Mouse (Mus musculus): ENCODE results near the gene Gps2. TPM values are rescaled to one million over a fixed set of nuclear protein-coding genes. Genes with fewer than 3 reads are reported as not detected.

Gps2 gene
- polyA plus RNA-seq, 1 experiment from 2014 or later = 95.8 TPM

DNA sequence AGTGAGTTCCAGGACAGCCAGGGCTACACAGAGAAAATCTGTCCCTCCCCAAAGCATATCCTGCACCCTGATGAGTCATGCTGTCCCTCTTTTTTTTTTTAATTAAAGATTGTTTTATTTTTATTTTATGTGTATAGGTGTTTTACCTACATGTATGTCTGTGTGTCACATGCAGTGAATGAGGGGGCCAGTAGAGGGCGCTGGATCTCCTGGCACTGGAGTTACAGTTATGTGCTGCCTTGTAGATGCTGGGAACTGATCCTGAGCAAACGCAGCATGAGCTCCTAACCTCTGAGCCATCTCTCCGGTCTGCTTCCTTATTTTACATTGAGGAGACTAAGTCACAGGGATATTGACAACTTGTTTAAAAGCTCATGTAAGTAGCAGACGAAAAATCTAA is 30.6 kb upstream of the Gps2 start:
- DNase-seq (ENCODE audit: low spot score, missing footprints) = no peak
- no peak overlapping the region for H3K27ac ChIP-seq (ENCODE audit: low read depth, low read length)
- WGBS = 63% methylated on average over 4 of the region's 4 CpGs
- peaks cover 13% of the 10 kb centered on the region for H3K4me1 ChIP-seq (ENCODE audit: control insufficient read depth, insufficient read depth, low read length)
- H3K36me3 ChIP-seq (ENCODE audit: control insufficient read depth, insufficient read depth, low read length) = no peaks in the 10 kb centered on the region
- H3K4me2 ChIP-seq = no peak overlapping the region
- H3K9me3 ChIP-seq (ENCODE audit: control insufficient read depth, low read length) = no peaks in the 10 kb centered on the region
- peaks cover 3% of the 10 kb centered on the region; the same call in 1 of the 2 replicates for H3K27me3 ChIP-seq (ENCODE audit: control insufficient read depth, insufficient read depth, low read length)
- H3K9ac ChIP-seq (ENCODE audit: low read length) = no peak overlapping the region
- H3K4me3 ChIP-seq (ENCODE audit: low read depth, low read length) = no peak overlapping the region
- ATAC-seq (ENCODE audit: low FRiP score) = no peak

DNA sequence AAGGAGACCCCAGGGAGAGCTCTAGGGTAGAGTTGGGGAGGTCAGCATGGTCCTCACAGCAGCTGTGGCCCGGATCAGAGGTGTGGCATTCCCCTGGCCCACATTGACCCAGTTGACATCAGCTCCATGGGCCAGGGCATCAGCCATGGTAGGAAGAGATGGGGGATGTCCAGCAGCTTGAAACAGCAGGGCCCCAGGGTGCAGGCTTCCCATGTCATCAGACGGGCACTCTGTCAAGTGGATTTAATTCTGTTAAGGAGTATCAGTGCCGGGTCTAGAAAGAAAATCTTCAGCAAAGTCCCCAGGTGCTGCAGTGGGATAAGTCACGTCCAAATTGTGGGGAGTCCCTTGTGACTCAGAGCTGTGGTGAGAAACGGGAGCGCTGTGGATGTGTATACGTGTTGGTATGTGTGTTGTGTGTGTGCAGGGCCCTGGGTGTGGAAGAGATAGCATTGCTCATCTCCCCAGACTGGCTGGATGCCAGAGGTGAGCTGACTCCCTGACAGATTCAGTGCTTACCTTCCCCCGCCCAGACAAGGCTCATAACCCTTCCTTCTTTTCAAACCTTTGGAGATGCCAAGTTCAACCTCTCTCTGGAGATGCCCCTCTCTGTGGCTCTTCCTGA is 30.0 kb upstream of the Gps2 start:
- no peaks in the 10 kb centered on the region for H3K9me3 ChIP-seq (ENCODE audit: control insufficient read depth, low read length)

DNA sequence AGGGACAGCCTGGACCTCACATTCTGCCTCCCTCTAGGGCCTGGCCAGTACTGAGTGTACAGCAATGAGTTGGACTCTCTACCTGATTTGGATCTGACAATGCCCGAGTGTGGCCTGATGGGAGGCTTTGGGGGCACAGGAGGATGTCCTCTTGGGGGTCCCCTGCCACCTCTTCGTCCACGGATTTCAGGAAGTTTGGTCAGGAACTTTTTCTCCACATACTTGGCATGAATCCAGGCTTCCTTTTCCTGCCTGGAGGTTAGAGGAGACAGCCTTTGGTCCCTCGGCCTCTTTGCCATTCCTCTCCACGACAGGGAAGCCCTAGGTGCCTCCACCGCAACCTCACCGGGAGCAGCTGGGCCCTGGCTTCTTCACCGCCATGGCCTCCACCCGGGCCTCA is 29.4 kb upstream of the Gps2 start:
- peaks cover 3% of the 10 kb centered on the region; the same call in 1 of the 2 replicates for H3K27me3 ChIP-seq (ENCODE audit: control insufficient read depth, insufficient read depth, low read length)
- H3K36me3 ChIP-seq (ENCODE audit: control insufficient read depth, insufficient read depth, low read length) = no peaks in the 10 kb centered on the region
- peaks cover 13% of the 10 kb centered on the region for H3K4me1 ChIP-seq (ENCODE audit: control insufficient read depth, insufficient read depth, low read length)
- no peak overlapping the region for H3K9ac ChIP-seq (ENCODE audit: low read length)
- no peak overlapping the region for H3K4me3 ChIP-seq (ENCODE audit: low read depth, low read length)
- H3K9me3 ChIP-seq (ENCODE audit: control insufficient read depth, low read length) = no peaks in the 10 kb centered on the region
- no peak overlapping the region for H3K4me2 ChIP-seq
- DNase-seq (ENCODE audit: low spot score, missing footprints) (no peak), ATAC-seq (ENCODE audit: low FRiP score) (no peak)
- no peak overlapping the region for H3K27ac ChIP-seq (ENCODE audit: low read depth, low read length)
- WGBS = 86% methylated on average over 9 of the region's 9 CpGs

More for the DNA sequence above, 30.0 kb upstream of the Gps2 start:
- WGBS = 90% methylated on average over 8 of the region's 8 CpGs
- Histone ChIP-seq H3K36me3 (ENCODE audit: control insufficient read depth, insufficient read depth, low read length) (no peaks in the 10 kb centered on the region), H3K4me3 (ENCODE audit: low read depth, low read length) (no peak overlapping the region), H3K9ac (ENCODE audit: low read length) (no peak overlapping the region), H3K4me2 (no peak overlapping the region), H3K27me3 (ENCODE audit: control insufficient read depth, insufficient read depth, low read length) (peaks cover 3% of the 10 kb centered on the region; the same call in 1 of the 2 replicates), H3K27ac (ENCODE audit: low read depth, low read length) (no peak overlapping the region), H3K4me1 (ENCODE audit: control insufficient read depth, insufficient read depth, low read length) (peaks cover 13% of the 10 kb centered on the region)
- ATAC-seq (ENCODE audit: low FRiP score) = no peak
- DNase-seq (ENCODE audit: low spot score, missing footprints) = no peak

DNA sequence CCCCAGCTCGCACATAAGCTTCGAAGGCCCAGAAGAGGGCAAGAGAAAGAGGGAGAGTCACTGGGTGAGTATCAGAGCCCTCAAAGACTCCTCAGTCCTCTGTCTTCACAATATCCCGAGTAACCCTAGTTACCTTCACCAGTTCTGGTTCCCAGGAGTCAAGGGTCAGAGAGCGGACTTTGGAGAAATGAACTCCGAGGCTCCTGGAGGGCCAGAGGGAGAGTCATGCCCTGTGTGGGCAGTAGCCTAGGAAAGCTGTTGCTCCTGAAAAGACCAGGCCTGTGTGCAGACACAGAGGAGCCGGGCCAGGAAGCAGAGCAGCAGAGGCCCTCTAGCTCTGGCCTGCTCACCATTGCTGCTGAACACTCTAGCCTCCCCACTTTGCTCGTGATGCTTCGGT is 29.0 kb upstream of the Gps2 start:
- 90% methylated on average over 8 of the region's 8 CpGs for WGBS
- Histone ChIP-seq H3K9me3 (ENCODE audit: control insufficient read depth, low read length) (no peaks in the 10 kb centered on the region), H3K27me3 (ENCODE audit: control insufficient read depth, insufficient read depth, low read length) (peaks cover 3% of the 10 kb centered on the region; the same call in 1 of the 2 replicates), H3K9ac (ENCODE audit: low read length) (no peak overlapping the region), H3K4me3 (ENCODE audit: low read depth, low read length) (no peak overlapping the region), H3K27ac (ENCODE audit: low read depth, low read length) (no peak overlapping the region), H3K4me1 (ENCODE audit: control insufficient read depth, insufficient read depth, low read length) (peaks cover 9% of the 10 kb centered on the region; the same call in 1 of the 2 replicates), H3K4me2 (no peak overlapping the region), H3K36me3 (ENCODE audit: control insufficient read depth, insufficient read depth, low read length) (no peaks in the 10 kb centered on the region)
- no peak for ATAC-seq (ENCODE audit: low FRiP score)
- DNase-seq (ENCODE audit: low spot score, missing footprints) = no peak

DNA sequence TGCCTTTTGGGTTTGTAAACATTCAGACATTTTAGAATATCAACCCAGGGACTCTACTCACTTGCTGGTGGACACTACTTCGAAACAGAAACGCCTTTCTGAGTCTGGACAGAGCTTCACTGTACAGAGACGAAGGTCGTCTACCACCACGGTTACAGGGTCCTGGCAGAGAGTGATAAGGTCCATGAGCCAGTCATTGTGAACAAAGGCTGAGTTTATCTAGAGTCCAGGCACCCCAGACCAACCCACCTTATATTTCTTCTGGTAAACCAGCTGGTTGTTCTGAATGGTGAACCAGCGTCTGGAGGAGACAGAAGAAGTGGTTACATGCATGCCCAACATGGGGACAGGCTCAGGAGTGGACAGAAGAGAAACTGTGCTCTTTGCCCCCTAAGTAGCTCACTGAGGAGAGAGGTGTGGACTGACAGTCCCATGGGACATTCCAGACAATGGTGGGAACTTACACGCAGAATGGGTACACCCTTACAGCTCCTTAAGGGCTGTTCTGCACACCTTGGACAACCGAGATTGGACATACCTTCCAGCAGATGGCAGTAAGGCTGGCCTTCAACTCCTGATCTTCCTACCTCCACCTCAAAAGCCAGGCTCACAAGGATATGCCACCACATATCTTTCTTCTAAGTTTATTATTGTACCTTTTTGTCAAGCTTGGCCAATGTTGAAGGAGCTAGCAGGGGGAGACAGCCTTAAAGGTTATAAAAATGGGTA is 26.6 kb upstream of the Gps2 start:
- no peak for ATAC-seq (ENCODE audit: low FRiP score)
- Histone ChIP-seq H3K9me3 (ENCODE audit: control insufficient read depth, low read length) (no peaks in the 10 kb centered on the region), H3K27ac (ENCODE audit: low read depth, low read length) (no peak overlapping the region; the same call in none of the 2 replicates), H3K27me3 (ENCODE audit: control insufficient read depth, insufficient read depth, low read length) (no peaks in the 10 kb centered on the region; the same call in 1 of the 2 replicates), H3K4me2 (no peak overlapping the region), H3K4me3 (ENCODE audit: low read depth, low read length) (no peak overlapping the region), H3K36me3 (ENCODE audit: control insufficient read depth, insufficient read depth, low read length) (no peaks in the 10 kb centered on the region), H3K4me1 (ENCODE audit: control insufficient read depth, insufficient read depth, low read length) (no peaks in the 10 kb centered on the region), H3K9ac (ENCODE audit: low read length) (no peak overlapping the region)
- WGBS = 76% methylated on average over 8 of the region's 8 CpGs
- no peak for DNase-seq (ENCODE audit: low spot score, missing footprints)

DNA sequence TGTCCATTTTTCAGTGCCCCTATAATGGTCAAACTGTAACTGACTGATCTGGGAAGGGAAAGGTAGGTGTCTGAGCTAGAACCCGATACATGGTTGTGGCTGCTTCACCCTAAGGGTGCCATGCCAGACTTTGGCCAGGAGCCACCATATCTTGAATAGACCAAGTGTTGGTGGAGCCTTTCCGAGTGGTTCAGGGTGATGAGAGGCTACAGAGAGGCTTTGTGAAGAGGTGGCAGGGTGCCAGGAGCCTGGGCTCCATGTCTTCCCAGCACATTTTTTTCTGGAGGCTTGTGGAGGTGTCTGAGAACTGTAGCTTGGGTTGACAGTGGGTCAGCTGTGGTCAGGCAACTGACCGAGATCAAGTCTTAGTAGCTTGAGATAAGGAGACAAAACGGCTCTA is 22.2 kb upstream of the Gps2 start:
- H3K4me3 ChIP-seq (ENCODE audit: low read depth, low read length) = no peak overlapping the region
- no peak overlapping the region for H3K9ac ChIP-seq (ENCODE audit: low read length)
- no peaks in the 10 kb centered on the region for H3K4me1 ChIP-seq (ENCODE audit: control insufficient read depth, insufficient read depth, low read length)
- H3K36me3 ChIP-seq (ENCODE audit: control insufficient read depth, insufficient read depth, low read length) = no peaks in the 10 kb centered on the region
- H3K4me2 ChIP-seq = no peak overlapping the region
- no peaks in the 10 kb centered on the region for H3K9me3 ChIP-seq (ENCODE audit: control insufficient read depth, low read length)
- DNase-seq (ENCODE audit: low spot score, missing footprints) = no peak
- ATAC-seq (ENCODE audit: low FRiP score) = no peak
- 80% methylated on average over 4 of the region's 4 CpGs for WGBS
- no peak overlapping the region for H3K27ac ChIP-seq (ENCODE audit: low read depth, low read length)
- no peaks in the 10 kb centered on the region for H3K27me3 ChIP-seq (ENCODE audit: control insufficient read depth, insufficient read depth, low read length)

DNA sequence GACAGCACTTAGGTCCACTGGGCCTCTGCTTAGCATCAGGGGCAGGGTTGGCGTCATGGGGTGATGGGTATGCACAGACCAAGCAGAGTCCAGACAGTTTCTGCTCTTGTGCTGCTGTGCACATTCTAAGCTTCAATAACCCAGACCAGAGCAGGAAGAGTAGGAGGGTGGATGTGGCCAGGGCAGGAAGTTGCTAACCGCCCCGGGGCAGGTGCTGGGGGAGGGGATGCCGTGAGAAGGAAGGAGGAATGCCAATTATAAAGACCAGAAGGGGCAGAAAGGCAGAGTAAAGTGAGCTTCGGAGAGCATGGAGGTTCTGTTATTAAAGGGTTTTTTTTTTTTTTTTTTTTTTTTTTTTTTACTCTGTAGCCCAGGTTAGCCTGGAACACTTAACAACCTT is 19.0 kb upstream of the Gps2 start:
- 92% methylated on average over 5 of the region's 5 CpGs for WGBS
- no peaks in the 10 kb centered on the region for H3K9me3 ChIP-seq (ENCODE audit: control insufficient read depth, low read length)
- H3K4me2 ChIP-seq = no peak overlapping the region
- peaks cover 5% of the 10 kb centered on the region for H3K4me1 ChIP-seq (ENCODE audit: control insufficient read depth, insufficient read depth, low read length)
- ATAC-seq (ENCODE audit: low FRiP score) (no peak), DNase-seq (ENCODE audit: low spot score, missing footprints) (no peak)
- H3K4me3 ChIP-seq (ENCODE audit: low read depth, low read length) = no peak overlapping the region
- H3K27ac ChIP-seq (ENCODE audit: low read depth, low read length) = no peak overlapping the region
- no peak overlapping the region for H3K9ac ChIP-seq (ENCODE audit: low read length)
- H3K27me3 ChIP-seq (ENCODE audit: control insufficient read depth, insufficient read depth, low read length) = no peaks in the 10 kb centered on the region
- H3K36me3 ChIP-seq (ENCODE audit: control insufficient read depth, insufficient read depth, low read length) = no peaks in the 10 kb centered on the region

DNA sequence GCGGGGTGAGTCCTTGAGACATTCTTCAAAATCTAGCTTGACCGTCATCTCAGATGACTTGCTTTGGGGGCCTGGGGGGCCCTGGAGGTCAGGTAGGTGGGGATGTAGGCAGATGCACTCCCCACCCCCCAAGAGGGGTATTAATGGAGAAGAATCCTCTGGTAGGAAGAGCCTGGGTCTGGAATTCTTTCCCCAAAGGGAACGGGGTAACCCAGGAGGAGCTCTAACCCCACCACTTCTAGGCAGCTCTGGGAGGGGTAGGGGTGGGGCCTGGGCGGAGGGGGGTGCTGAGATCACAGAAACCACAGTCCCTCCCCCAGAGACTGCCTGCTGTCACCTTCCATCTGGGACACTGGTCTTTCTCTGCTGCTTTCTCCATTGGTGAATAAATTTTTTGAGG is 18.4 kb upstream of the Gps2 start, which contains the start of gene Acap1:
TSS of gene Acap1 (minus strand) at position 249 of the 400 bp plus-strand sequence.
- H3K9me3 ChIP-seq (ENCODE audit: control insufficient read depth, low read length) = no peaks in the 10 kb centered on the region
- no peaks in the 10 kb centered on the region for H3K27me3 ChIP-seq (ENCODE audit: control insufficient read depth, insufficient read depth, low read length)
- no peak within 1 kb of the TSS for H3K9ac ChIP-seq (ENCODE audit: low read length)
- no peak within 1 kb of the TSS for H3K4me3 ChIP-seq (ENCODE audit: low read depth, low read length)
- ATAC-seq (ENCODE audit: low FRiP score) (no peak), DNase-seq (ENCODE audit: low spot score, missing footprints) (no peak)
- H3K4me2 ChIP-seq = no peak within 1 kb of the TSS
- H3K27ac ChIP-seq (ENCODE audit: low read depth, low read length) = no peak within 1 kb of the TSS
- peaks cover 9% of the 10 kb centered on the region for H3K4me1 ChIP-seq (ENCODE audit: control insufficient read depth, insufficient read depth, low read length)
- 73% methylated on average over 4 of the region's 4 CpGs for WGBS
- H3K36me3 ChIP-seq (ENCODE audit: control insufficient read depth, insufficient read depth, low read length) = no peaks in the 10 kb centered on the region

DNA sequence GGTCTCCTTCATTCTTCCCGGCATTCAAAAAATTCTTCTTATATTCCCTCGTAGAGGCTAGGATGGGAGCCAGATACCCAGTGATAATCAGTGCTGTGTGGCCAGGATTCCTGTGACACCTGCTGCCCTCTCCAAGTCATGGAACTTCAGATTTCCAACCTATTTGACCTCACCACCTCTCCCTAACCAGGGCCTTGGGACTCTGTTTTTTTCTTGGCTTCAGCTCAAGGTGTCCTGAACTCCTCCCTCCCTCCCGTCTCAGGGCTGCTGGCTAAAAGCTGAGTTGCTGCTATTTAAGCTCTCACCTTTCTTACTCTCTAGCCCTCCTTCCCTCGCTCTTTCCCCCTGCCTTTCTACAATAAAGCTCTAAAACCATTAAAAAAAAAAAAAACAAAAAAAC is 13.8 kb upstream of the Gps2 start:
- Histone ChIP-seq H3K9me3 (ENCODE audit: control insufficient read depth, low read length) (no peaks in the 10 kb centered on the region), H3K4me2 (peak overlapping the region; percentile 99), H3K4me3 (ENCODE audit: low read depth, low read length) (peak overlapping the region; percentile 98), H3K27me3 (ENCODE audit: control insufficient read depth, insufficient read depth, low read length) (no peaks in the 10 kb centered on the region), H3K36me3 (ENCODE audit: control insufficient read depth, insufficient read depth, low read length) (peaks cover 7% of the 10 kb centered on the region; the same call in 1 of the 2 replicates), H3K9ac (ENCODE audit: low read length) (peak overlapping the region; percentile 95), H3K4me1 (ENCODE audit: control insufficient read depth, insufficient read depth, low read length) (peaks cover 22% of the 10 kb centered on the region), H3K27ac (ENCODE audit: low read depth, low read length) (no peak overlapping the region; the same call in 1 of the 2 replicates)
- ATAC-seq (ENCODE audit: low FRiP score) (no peak), DNase-seq (ENCODE audit: low spot score, missing footprints) (peak; percentile 84)
- WGBS = 29% methylated on average over 4 of the region's 4 CpGs

All from midbrain, embryonic 11.5 days (tissue).